Mouse (Mus musculus): ENCODE measurements around the gene Hfe2. TPM values are rescaled to one million over a fixed set of nuclear protein-coding genes. Genes with fewer than 3 reads are reported as not detected.
A peak's percentile ranks its signal among the peaks of the same experiment; 100 is the strongest.

Hfe2 gene
- total RNA-seq, 2 experiments from 2014 or later = 219 to 221 TPM

DNA sequence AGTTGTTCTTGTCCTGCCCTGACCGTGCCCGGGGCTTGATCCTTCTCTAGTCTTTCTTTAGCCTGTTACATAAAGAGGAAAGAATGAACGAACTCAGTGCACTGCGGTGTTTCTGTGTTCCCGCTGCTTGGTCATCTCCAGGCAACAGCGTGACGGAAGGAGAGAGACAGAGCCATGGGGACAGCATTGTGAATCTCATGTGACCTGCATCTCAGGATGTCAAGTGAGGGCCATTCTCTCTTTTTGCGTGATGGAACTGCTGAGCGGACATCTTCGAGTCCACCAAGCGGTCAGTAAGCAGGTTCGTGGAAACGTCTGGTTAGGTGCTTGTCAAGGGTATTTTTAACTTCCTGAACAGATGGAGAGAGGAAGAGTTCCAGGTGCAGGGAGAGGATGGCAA is 44.5 kb downstream of the Hfe2 start:
- intact Hi-C loops (cut with DNase I) = no loop called here
- DNase-seq = peak in 1 of 2 experiments; percentile 36

DNA sequence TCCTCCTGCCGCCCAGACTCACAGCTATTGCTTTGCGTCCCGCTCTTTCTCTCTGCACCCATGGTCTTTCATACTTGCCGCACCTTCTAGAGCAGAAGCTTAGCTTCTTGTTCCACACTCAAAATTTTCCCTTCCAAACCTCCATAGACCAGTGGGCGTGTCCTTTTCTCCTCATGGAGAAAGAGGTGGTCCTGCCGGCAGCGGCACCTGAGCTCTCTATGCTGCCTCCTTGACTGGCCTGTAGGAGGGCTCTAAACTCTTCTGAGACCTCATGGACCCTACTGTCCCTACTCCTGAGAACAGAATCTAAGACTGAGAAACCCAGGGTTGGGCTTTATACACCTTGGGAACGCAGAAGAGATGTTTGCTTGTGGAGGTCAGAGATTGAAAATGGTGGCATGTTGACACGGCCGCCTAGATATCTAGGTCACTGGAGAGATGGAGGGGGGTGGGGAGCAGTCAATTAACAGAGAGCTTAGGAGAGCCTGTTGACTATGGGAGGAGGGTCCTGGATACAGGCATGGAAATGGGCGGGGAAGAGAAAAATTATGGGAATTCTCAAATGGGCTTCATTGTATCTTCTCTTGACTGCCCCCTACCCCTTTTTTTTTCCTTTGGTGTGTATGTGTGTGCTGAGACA is 45.1 kb downstream of the Hfe2 start:
- no peak for DNase-seq
- intact Hi-C loops (cut with DNase I) = no loop called here

DNA sequence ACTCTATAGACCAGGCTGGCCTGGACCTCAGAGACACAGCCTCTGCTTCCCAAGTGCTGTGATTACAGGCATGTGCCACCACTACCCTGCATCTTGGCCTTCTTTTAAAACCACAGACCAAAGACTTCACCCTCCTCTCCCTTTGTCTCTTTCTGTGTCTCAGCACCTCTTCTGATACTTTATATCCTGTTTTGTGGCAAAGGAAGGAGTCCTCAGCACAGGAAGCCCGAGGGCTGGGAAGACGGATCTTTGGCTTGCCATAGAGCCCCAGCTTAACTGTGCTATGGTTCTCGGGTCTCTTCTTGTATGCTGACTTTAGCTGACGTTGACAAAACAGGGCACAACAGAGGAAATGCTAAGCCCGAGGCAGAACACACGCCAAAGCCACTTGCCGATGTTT is 45.7 kb downstream of the Hfe2 start:
- intact Hi-C loops (cut with DNase I) = no loop called here

DNA sequence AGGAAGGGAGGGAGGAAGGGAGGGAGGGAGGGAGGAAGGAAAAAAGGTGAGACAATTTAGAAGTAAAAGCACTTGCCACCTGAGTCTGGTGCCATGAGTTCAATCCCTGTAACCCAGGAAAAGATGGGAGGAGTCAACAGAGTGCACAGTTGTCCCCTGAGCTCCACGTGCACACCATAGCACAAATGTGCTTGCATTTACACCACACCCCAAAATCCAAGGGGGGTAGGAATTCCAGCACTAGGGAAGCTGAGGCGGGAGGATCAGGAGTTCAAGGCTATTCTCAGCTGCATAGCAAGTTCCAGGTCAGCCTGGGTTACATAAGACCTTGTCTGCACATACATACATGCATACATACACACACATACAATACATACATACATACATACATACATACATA is 46.4 kb downstream of the Hfe2 start:
- no peak for DNase-seq

More for the DNA sequence above, 45.7 kb downstream of the Hfe2 start:
- DNase-seq = no peak

DNA sequence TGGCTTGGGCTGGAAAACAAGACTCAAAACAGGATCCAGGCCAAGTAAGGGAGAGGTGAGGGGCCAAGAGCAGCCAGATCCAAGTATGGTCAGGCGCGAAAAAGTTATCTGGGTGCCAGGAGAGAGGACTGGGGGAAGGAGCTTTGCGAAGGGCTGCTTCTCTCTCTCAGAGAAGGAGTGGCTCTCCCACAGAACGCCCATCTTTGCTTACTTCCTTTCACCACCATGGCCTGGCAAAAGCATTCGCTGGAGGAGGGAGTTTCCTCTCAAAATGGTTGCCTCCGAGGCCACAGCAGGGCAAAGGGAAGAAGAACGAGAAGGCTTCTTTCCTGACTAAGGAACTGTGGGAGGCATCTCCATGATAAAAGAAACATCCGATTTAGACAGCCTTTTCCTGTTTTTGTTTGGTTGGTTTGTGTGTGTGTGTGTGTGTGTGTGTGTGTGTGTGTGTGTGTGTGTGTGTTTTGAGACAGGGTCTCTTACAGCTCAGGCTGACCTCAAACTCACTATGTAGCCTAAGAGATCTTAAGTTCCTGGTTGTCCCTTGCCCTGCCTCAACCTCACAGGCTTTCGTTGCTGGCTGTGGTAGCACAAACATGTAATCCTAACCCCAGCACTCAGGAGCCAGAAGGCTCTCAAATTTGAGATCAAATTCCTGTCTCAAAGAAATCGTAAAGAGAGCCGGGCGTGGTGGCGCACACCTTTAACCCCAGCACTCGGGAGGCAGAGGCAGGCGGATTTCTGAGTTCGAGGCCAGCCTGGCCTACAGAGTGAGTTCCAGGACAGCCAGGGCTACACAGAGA is 47.1 kb downstream of the Hfe2 start:
- peak; percentile 57 to 80 for DNase-seq
- intact Hi-C loops (cut with DNase I) = no loop called here

More for the DNA sequence above, 46.4 kb downstream of the Hfe2 start:
- intact Hi-C loops (cut with DNase I) = no loop called here

DNA sequence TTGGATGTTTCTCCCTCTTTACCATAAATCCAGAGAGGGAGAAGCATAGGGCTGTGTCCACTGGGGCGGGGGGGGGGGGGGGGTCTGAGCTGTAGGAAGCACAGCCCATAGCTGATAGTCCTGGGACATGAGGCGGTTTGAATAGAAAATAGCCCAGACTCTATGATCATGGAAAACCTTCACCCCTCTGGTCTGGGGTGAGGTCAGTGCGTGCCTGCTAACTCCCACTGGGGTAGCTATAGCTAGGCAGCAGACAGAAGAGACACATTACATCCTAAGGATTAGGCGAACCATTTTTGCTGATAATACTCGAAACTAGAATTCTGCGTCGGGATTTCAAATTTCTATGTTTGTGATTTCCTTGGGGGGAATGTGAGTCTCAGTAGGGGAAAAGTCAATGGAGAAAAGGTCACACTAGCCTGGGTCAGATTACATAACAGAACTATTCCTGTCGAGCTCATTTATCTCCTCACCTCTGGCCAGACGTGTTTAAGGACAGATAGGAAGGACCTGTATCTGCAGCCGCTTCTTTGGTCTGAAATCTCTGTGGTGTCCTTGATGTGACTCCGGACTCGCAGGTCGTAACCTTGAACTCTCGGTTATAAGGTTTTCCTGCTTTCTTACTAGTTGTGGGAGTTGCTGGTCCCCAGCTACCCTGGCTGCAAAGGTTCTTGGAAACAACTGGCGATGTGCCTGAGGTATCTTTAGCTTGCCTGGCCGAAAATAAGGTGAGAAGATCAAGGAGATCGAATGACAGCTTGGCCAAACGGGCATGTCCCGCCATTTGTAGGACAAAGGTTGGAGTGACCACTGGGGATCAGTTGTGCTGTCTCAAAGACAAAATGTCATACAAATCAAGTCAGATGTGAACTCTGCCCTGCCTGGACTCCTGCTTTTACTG is 48.9 kb downstream of the Hfe2 start:
- DNase-seq = no peak
- intact Hi-C loops (cut with DNase I) = no loop called here

DNA sequence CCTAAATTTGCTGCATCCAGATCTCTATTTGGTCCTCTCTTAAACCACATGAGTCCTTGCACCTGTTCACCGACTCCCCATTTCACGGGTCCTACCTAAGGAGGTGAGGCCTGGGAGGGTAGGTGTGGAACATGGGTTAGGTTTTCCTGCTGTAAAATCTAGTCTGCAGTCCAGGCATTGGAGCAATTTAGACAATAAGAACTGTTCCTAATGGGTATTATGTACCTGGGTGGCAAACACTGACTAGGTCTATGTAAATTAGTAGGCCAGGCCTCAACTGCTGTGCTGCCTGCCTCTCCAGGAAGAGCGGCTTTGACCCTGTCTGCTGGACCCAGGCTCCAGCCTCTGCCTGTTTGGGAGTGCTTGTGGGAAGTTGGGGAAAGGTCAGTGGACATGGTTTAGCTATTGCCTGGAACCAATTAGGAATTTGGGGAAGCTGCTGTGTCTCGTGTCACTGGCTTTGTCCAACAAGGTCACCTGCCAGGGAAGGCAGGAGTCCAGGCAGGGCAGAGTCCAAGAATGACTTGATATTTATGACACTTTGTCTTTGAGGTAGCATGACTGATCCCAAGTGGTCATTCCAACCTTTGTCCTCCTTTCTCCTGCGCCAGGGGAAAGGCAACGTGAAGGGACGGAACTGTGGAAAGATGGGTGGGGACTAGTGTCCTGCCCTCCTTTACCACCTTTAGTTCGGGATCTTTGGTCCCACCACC is 50.5 kb downstream of the Hfe2 start:
- DNase-seq = peak; percentile 75 to 88
- intact Hi-C loops (cut with DNase I) = no loop called here

DNA sequence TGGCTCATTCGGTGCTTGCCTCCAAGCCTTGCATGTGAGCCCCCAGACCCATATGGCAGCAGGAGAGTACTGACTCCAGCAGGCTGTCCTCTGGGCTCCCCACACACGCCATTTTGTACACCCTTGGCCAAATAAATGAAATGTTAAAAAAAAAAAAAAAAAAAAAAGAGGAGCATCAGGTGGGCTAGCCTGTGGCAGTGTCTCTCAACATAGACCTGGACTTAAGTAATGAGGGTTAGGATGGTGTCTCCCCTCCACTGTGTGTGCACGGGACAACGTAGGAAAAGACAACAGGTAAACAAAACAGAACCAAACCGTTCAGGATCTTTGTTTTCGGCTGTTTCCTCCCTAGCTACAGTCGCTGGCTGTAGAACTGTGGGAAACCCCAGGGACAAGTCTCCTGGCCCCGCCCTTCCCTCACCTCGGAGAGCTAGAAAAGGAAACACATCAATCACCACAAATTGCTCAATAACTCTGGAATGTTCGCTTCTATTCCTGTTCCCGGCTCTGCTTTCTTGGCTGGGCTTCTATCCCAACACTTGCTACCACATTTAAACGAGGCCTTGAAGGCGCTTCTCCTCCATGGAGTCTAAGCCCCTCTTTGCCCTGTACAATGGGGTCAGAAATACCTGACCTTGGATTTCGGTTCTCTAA is 51.2 kb downstream of the Hfe2 start:
- intact Hi-C loops (cut with DNase I) = loop anchor here (1.0 kb wide), 1 partner anchor 19 kb away; the partner anchor contains the start of gene Txnip
- DNase-seq = peak; percentile 76 to 77

DNA sequence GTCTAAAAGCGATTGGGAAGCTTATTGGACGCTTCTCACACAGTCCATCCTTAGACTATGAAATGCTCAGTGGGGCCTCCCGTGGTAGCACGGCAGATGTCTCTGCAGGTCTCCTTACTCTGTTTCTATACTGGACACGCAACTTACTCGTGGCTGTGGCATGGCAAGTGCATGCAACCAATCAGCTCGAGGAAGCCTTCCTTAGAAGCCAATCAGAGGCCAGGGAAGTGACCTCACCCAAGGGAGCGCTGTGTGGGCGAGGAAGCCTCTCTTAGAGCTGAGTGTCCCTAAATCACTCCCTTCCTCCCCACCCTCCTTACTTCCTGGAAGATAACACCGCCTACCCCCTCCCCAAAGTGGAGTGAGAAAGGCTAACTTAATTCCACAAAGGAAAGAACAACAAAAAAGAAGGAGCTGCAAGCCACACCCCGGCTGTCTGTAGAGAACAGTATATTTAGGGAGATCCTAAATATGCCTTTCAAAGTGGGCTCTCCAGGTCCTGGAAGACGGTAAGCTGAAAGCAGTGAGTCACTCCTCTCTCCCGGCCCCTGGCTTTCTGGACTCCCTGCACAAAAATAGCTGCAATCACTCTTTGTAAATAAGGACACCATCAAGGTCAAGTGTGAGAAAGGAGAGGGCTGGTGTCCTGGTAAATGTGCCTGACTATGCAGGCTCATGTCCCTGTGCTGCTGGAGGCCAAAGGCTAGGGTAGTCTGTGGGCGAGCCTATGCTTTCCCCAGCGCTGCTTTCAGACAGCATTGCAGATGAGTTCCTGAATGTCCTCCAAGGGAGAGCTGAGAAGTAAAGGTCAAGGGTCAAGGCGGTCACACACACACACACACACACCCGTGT is 51.9 kb downstream of the Hfe2 start, which contains the start of gene Gm16253:
Gene Gm16253 (plus strand): TSS at position 295 of the 852 bp plus-strand sequence.
- DNase-seq = peak; percentile 89 to 95
- intact Hi-C loops (cut with DNase I) = loop anchor here (1.0 kb wide), 1 partner anchor 20 kb away; the partner anchor contains the start of gene Txnip

DNA sequence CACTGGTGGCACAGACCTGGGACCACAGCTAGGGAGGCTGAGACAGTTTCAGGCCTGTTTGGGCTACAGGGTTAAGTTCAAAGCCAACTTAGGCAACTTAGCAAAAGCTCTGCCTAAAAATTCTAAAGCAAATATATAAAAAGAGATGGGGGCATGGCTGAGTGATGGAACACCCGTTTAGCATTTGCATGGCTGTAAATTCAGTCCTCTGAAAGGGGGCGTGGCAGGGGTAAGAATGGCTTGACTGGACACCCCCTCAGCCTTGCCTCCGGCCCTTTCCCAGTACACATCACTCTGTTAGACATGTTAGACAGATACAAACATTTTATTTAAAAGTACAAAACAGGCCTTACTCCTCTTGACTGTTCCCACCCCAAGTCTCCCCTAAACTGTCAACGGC is 52.6 kb downstream of the Hfe2 start:
- DNase-seq = peak in 1 of 2 experiments; percentile 32
- intact Hi-C loops (cut with DNase I) = no loop called here

Other genes starting within 250 kb of the Hfe2 start
- gene Fcgr1, start 231.2 kb upstream of the Hfe2 start, total RNA-seq (2021) = under 1 TPM; 0.45 to 0.46 TPM
- not detected for gene BC107364, start 72.9 kb upstream of the Hfe2 start, total RNA-seq (2021)
- 100 to 1,000 TPM; 512 to 552 TPM for gene Txnip, start 32.8 kb downstream of the Hfe2 start, total RNA-seq (2021)
- 1 to 10 TPM; 3.7 to 4.5 TPM for gene Gm16253, start 51.8 kb downstream of the Hfe2 start, total RNA-seq (2021)
- 10 to 100 TPM; 21.8 to 25.3 TPM for gene Polr3gl, start 69.0 kb downstream of the Hfe2 start, total RNA-seq (2021)
- gene Ankrd34a, start 71.5 kb downstream of the Hfe2 start, total RNA-seq (2021) = 1 to 10 TPM; 1.3 to 1.8 TPM
- gene Lix1l, start 76.0 kb downstream of the Hfe2 start, total RNA-seq (2021) = 10 to 100 TPM; 28.3 to 28.6 TPM
- gene Rbm8a, start 104.8 kb downstream of the Hfe2 start, total RNA-seq (2021) = 10 to 100 TPM; 37.9 to 40.5 TPM
- gene Pex11b, start 110.2 kb downstream of the Hfe2 start, total RNA-seq (2021) = 10 to 100 TPM; 30.5 to 30.7 TPM
- gene Gm42957, start 110.3 kb downstream of the Hfe2 start, total RNA-seq (2021) = under 1 TPM in 1 of 2 experiments, not detected in 1; 0.17 TPM
- 1 to 10 TPM in 1 of 2 experiments, under 1 TPM in 1; 0.85 to 1.2 TPM for gene Itga10, start 120.4 kb downstream of the Hfe2 start, total RNA-seq (2021)
- gene Ankrd35, start 145.0 kb downstream of the Hfe2 start, total RNA-seq (2021) = under 1 TPM; 0.84 to 0.93 TPM
- gene Pias3, start 171.2 kb downstream of the Hfe2 start, total RNA-seq (2021) = 10 to 100 TPM; 18.1 to 22.1 TPM
- 1 to 10 TPM; 2.1 to 2.2 TPM for gene Nudt17, start 183.4 kb downstream of the Hfe2 start, total RNA-seq (2021)
- 10 to 100 TPM; 21.8 to 24.3 TPM for gene Polr3c, start 202.5 kb downstream of the Hfe2 start, total RNA-seq (2021)
- 10 to 100 TPM; 20.7 to 23.2 TPM for gene Rnf115, start 202.5 kb downstream of the Hfe2 start, total RNA-seq (2021)

Measured in heart, postnatal 14 days (tissue).